Mouse (Mus musculus) midbrain, embryonic 12.5 days (tissue): ENCODE results near the gene Srl. TPM values are rescaled to one million over a fixed set of nuclear protein-coding genes. Genes with fewer than 3 reads are reported as not detected.

Experiments used
- ATAC-seq: fragments of 200-750 bp; cut with Nextera tagmentation; 2 replicates; pipeline ENCODE4 v1.8.0; 2017; ENCODE audit warnings: low read depth, moderate TSS enrichment, moderate library complexity; ENCODE audit not compliant: low FRiP score
- H3K27ac ChIP-seq: fragments of 300-500 bp; sonication (generic); replicated peaks from 2 replicates; pipeline ENCODE4 v1.5.1; 2016; ENCODE audit warnings: mild to moderate bottlenecking
- H3K27me3 ChIP-seq: fragments of 300-500 bp; sonication (generic); 2 replicates; pipeline ENCODE4 v1.6.1; 2016; ENCODE audit warnings: mild to moderate bottlenecking
- H3K36me3 ChIP-seq: fragments of 300-500 bp; sonication (generic); 2 replicates; pipeline ENCODE4 v1.6.1; 2016
- H3K4me1 ChIP-seq: fragments of 300-500 bp; sonication (generic); 2 replicates; pipeline ENCODE4 v1.6.1; 2016
- H3K4me2 ChIP-seq: fragments of 300-500 bp; sonication (generic); replicated peaks from 2 replicates; pipeline ENCODE4 v1.6.1; 2016; ENCODE audit warnings: mild to moderate bottlenecking, moderate library complexity
- H3K4me3 ChIP-seq: fragments of 300-500 bp; sonication (generic); 2 replicates; pipeline ENCODE4 v1.5.1; 2016; ENCODE audit warnings: mild to moderate bottlenecking
- H3K9ac ChIP-seq: fragments of 300-500 bp; sonication (generic); replicated peaks from 2 replicates; pipeline ENCODE4 v1.6.1; 2016; ENCODE audit warnings: mild to moderate bottlenecking, moderate library complexity
- H3K9me3 ChIP-seq: fragments of 300-500 bp; sonication (generic); 2 replicates; pipeline ENCODE4 v1.6.1; 2016; ENCODE audit warnings: mild to moderate bottlenecking
- WGBS: fragments of 180-500 bp; shearing (Covaris S2); methylation state at CpG from one replicate; pipeline ENCODE4 v1.1.7; 2016; 5-methylcytosine and 5-hydroxymethylcytosine counted together
- polyA plus RNA-seq: library from polyadenylated mRNA; unstranded; fragments of >200 nt; fragmentation: Nextera tagmentation; extraction: Ambion mirVana; gene quantifications from 2 replicates; pipeline ENCODE4 v1.2.1, GENCODE M21; 2016

Gene Srl
- polyA plus RNA-seq, 1 experiment from 2014 or later: 22.1 TPM

GRCm38 (mm10) chr16:4506181-4506580 lies 35.4 kb downstream of the Srl start:
- WGBS: 89% methylated on average over 3 of the region's 3 CpGs
- H3K4me2 ChIP-seq: no peak overlapping the region
- no peaks in the 10 kb centered on the region for H3K36me3 ChIP-seq
- no peak overlapping the region for H3K4me3 ChIP-seq
- no peak for ATAC-seq
- H3K27me3 ChIP-seq: no peaks in the 10 kb centered on the region
- no peaks in the 10 kb centered on the region for H3K9me3 ChIP-seq
- 0 out of 2 replicates have a peak, but pooled peaks cover 2% of the 10 kb centered on the region for H3K4me1 ChIP-seq
- no peak overlapping the region for H3K27ac ChIP-seq
- no peak overlapping the region for H3K9ac ChIP-seq

- WGBS: 100% methylated on average over 1 of the region's 1 CpGs
- no peak for ATAC-seq
- Histone ChIP-seq H3K36me3 (no peaks in the 10 kb centered on the region), H3K4me2 (no peak overlapping the region), H3K4me3 (no peak overlapping the region), H3K9ac (no peak overlapping the region), H3K27ac (no peak overlapping the region), H3K27me3 (no peaks in the 10 kb centered on the region), H3K4me1 (no peaks in the 10 kb centered on the region), H3K9me3 (no peaks in the 10 kb centered on the region)
These were observed 38.1 kb downstream of the Srl start for GRCm38 (mm10) chr16:4503495-4503894.

DNA sequence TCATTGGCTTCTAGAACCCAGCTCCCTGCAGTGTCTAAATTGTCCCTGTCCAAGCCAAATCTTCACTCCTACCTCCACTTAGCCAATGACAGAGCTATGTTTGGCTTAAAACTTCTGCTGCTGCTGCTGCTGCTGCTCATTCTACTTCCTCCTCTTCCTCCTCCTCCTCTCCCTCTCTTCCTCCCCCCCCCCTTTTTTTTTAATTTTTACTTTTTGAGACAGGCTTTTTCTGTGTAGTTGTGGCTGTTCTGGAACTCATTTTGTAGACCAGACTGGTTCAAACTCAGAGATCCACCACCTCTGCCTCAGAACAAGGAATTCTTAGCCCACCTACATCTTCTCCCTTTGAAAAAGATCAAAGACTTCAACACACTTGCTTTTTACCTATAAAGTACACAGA lies 39.0 kb downstream of the Srl start:
- Histone ChIP-seq H3K27me3 (no peaks in the 10 kb centered on the region), H3K36me3 (no peaks in the 10 kb centered on the region), H3K27ac (no peak overlapping the region), H3K9ac (no peak overlapping the region), H3K4me1 (no peaks in the 10 kb centered on the region), H3K4me3 (no peak overlapping the region), H3K4me2 (no peak overlapping the region), H3K9me3 (no peaks in the 10 kb centered on the region)
- no peak for ATAC-seq

DNA sequence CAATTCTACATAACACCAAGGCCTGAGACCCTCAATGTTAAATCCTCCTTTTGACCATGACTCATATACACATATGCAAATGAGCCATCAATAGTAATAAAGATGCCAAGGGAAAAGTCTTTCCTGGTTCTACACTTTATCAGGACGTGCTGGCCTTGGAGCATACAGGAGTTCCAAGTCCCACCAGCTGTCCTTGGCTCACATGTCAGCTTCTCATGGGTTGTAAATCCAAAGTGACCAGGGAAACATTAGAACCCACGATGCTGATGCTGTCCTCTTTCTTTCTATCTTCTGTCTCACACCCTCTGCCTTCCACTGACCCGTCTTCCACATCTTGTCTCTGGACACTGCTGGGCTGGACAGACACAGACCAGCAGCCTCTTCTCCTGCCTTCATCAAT lies 39.9 kb downstream of the Srl start:
- no peak overlapping the region for H3K9ac ChIP-seq
- no peak overlapping the region for H3K4me2 ChIP-seq
- no peaks in the 10 kb centered on the region for H3K36me3 ChIP-seq
- no peak overlapping the region for H3K27ac ChIP-seq
- no peak overlapping the region for H3K4me3 ChIP-seq
- H3K4me1 ChIP-seq: no peaks in the 10 kb centered on the region
- no peak for ATAC-seq
- 88% methylated on average over 3 of the region's 3 CpGs for WGBS
- H3K27me3 ChIP-seq: no peaks in the 10 kb centered on the region
- H3K9me3 ChIP-seq: no peaks in the 10 kb centered on the region

GRCm38 (mm10) chr16:4500598-4501385 lies 40.8 kb downstream of the Srl start:
- Histone ChIP-seq H3K4me2 (no peak overlapping the region), H3K27me3 (no peaks in the 10 kb centered on the region), H3K27ac (no peak overlapping the region), H3K36me3 (no peaks in the 10 kb centered on the region), H3K9ac (no peak overlapping the region), H3K9me3 (no peaks in the 10 kb centered on the region), H3K4me3 (no peak overlapping the region), H3K4me1 (no peaks in the 10 kb centered on the region)
- WGBS: 86% methylated on average over 8 of the region's 8 CpGs
- ATAC-seq: no peak

- WGBS: 85% methylated on average over 8 of the region's 8 CpGs
These were observed 43.6 kb downstream of the Srl start for GRCm38 (mm10) chr16:4497762-4498607.

DNA sequence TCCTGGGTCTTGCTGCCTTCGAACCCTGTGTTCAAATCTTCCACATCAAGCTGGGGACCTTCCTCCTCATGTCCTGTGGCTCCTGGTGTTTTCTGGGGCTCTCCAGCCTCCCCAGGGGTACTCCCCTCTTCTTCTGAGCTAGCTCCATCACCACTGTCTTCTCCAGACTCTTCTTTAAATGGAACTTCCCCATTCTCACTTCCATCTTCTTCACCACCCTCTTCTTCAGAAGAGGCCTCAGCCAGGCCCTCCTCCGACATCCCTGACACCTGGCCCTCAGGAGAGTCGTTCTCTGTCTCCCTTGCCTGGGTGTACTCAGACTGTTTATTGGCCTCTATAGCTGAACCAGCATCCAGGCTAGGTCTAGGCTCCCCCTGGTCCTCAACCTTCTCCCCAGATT lies 45.1 kb downstream of the Srl start:
- ATAC-seq: no peak
- H3K4me3 ChIP-seq: no peak overlapping the region
- H3K9me3 ChIP-seq: no peaks in the 10 kb centered on the region
- H3K27me3 ChIP-seq: no peaks in the 10 kb centered on the region
- 91% methylated on average over 3 of the region's 3 CpGs for WGBS
- H3K4me1 ChIP-seq: no peaks in the 10 kb centered on the region; the same call in 1 of the 2 replicates
- H3K9ac ChIP-seq: no peak overlapping the region
- 0 out of 2 replicates have a peak, but pooled peaks cover 4% of the 10 kb centered on the region for H3K36me3 ChIP-seq
- H3K27ac ChIP-seq: no peak overlapping the region
- H3K4me2 ChIP-seq: no peak overlapping the region

More at GRCm38 (mm10) chr16:4497762-4498607, 43.6 kb downstream of the Srl start:
- Histone ChIP-seq H3K9ac (no peak overlapping the region), H3K27me3 (no peaks in the 10 kb centered on the region), H3K4me1 (no peaks in the 10 kb centered on the region; the same call in 1 of the 2 replicates), H3K36me3 (no peaks in the 10 kb centered on the region), H3K9me3 (no peaks in the 10 kb centered on the region), H3K27ac (no peak overlapping the region), H3K4me2 (no peak overlapping the region), H3K4me3 (no peak overlapping the region)
- no peak for ATAC-seq

GRCm38 (mm10) chr16:4495861-4496260 lies 45.8 kb downstream of the Srl start:
- H3K9ac ChIP-seq: no peak overlapping the region
- WGBS: 90% methylated on average over 5 of the region's 5 CpGs
- H3K9me3 ChIP-seq: no peaks in the 10 kb centered on the region
- H3K36me3 ChIP-seq: 0 out of 2 replicates have a peak, but pooled peaks cover 4% of the 10 kb centered on the region
- no peaks in the 10 kb centered on the region; the same call in 1 of the 2 replicates for H3K4me1 ChIP-seq
- H3K27me3 ChIP-seq: no peaks in the 10 kb centered on the region
- H3K4me2 ChIP-seq: no peak overlapping the region
- H3K27ac ChIP-seq: no peak overlapping the region
- no peak overlapping the region for H3K4me3 ChIP-seq
- ATAC-seq: no peak

GRCm38 (mm10) chr16:4492777-4493563 lies 48.6 kb downstream of the Srl start:
- ATAC-seq: no peak
- 65% methylated on average over 2 of the region's 2 CpGs for WGBS
- Histone ChIP-seq H3K36me3 (0 out of 2 replicates have a peak, but pooled peaks cover 4% of the 10 kb centered on the region), H3K4me2 (no peak overlapping the region), H3K9me3 (no peaks in the 10 kb centered on the region), H3K27ac (no peak overlapping the region), H3K4me3 (no peak overlapping the region), H3K27me3 (no peaks in the 10 kb centered on the region), H3K4me1 (peaks cover 4% of the 10 kb centered on the region; the same call in 1 of the 2 replicates), H3K9ac (no peak overlapping the region)

- WGBS: 72% methylated on average over 11 of the region's 11 CpGs
- Histone ChIP-seq H3K27ac (no peak overlapping the region), H3K4me1 (peaks cover 4% of the 10 kb centered on the region; the same call in 1 of the 2 replicates), H3K4me2 (no peak overlapping the region), H3K27me3 (no peaks in the 10 kb centered on the region), H3K9me3 (no peaks in the 10 kb centered on the region), H3K9ac (no peak overlapping the region; the same call in 1 of the 2 replicates), H3K4me3 (no peak overlapping the region), H3K36me3 (peaks cover 12% of the 10 kb centered on the region; the same call in 1 of the 2 replicates)
- ATAC-seq: peak; percentile 56
These were observed 52.4 kb downstream of the Srl start for GRCm38 (mm10) chr16:4489114-4489624.

- no peaks in the 10 kb centered on the region for H3K36me3 ChIP-seq
- WGBS: 87% methylated on average over 5 of the region's 5 CpGs
These were observed 60.9 kb downstream of the Srl start for GRCm38 (mm10) chr16:4480616-4481265.

More at GRCm38 (mm10) chr16:4480616-4481265, 60.9 kb downstream of the Srl start:
- Histone ChIP-seq H3K27ac (no peak overlapping the region), H3K27me3 (no peaks in the 10 kb centered on the region), H3K4me2 (no peak overlapping the region), H3K9me3 (no peaks in the 10 kb centered on the region), H3K4me1 (no peaks in the 10 kb centered on the region), H3K9ac (no peak overlapping the region), H3K4me3 (no peak overlapping the region)
- no peak for ATAC-seq
